Mouse (Mus musculus) neural tube, embryonic 14.5 days (tissue): Measurements from ENCODE around the gene Rer1. TPM values are rescaled to one million over a fixed set of nuclear protein-coding genes. Genes with fewer than 3 reads are reported as not detected.

ENCODE experiments used
- ATAC-seq: fragments of 200-750 bp; cut with Nextera tagmentation; 2 replicates; pipeline ENCODE4 v1.8.0; 2017; ENCODE audit warnings: low read depth, mild to moderate bottlenecking, moderate TSS enrichment, moderate library complexity
- H3K27ac ChIP-seq: fragments of 300-500 bp; sonication (generic); 2 replicates; pipeline ENCODE4 v1.5.1; 2014; ENCODE audit warnings: low read depth, mild to moderate bottlenecking, control low read depth, low read length, moderate library complexity, mixed read lengths
- H3K27me3 ChIP-seq: fragments of 300-500 bp; sonication (generic); 2 replicates; pipeline ENCODE4 v1.6.1; 2014; ENCODE audit warnings: low read length; ENCODE audit not compliant: control insufficient read depth, insufficient read depth
- H3K36me3 ChIP-seq: fragments of 300-500 bp; sonication (generic); 2 replicates; pipeline ENCODE4 v1.6.1; 2014; ENCODE audit warnings: low read length, mixed read lengths; ENCODE audit not compliant: control insufficient read depth, insufficient read depth
- H3K4me1 ChIP-seq: fragments of 300-500 bp; sonication (generic); 2 replicates; pipeline ENCODE4 v1.6.1; 2014; ENCODE audit warnings: low read length; ENCODE audit not compliant: control insufficient read depth, insufficient read depth
- H3K4me2 ChIP-seq: fragments of 300-500 bp; sonication (generic); 2 replicates; pipeline ENCODE4 v1.6.1; 2014; ENCODE audit warnings: mild to moderate bottlenecking, low read depth, low read length, control low read depth
- H3K4me3 ChIP-seq: fragments of 300-500 bp; sonication (generic); 2 replicates; pipeline ENCODE4 v1.5.1; 2014; ENCODE audit warnings: low read depth, low read length, control low read depth, mixed read lengths
- H3K9ac ChIP-seq: fragments of 300-500 bp; sonication (generic); replicated peaks from 2 replicates; pipeline ENCODE4 v1.6.1; 2014; ENCODE audit warnings: low read depth, mild to moderate bottlenecking, control low read depth, low read length, mixed read lengths
- H3K9me3 ChIP-seq: fragments of 300-500 bp; sonication (generic); 2 replicates; pipeline ENCODE4 v1.6.1; 2016; ENCODE audit warnings: low read length; ENCODE audit not compliant: control insufficient read depth
- WGBS: fragments of 180-500 bp; shearing (Covaris S2); extraction: QIAGEN DNeasy Blood & Tissue Kit; methylation state at CpG from one replicate; pipeline ENCODE4 v1.1.7; 2014; 5-methylcytosine and 5-hydroxymethylcytosine counted together
- polyA plus RNA-seq: library from polyadenylated mRNA; unstranded; fragments of >200 nt; fragmentation: Nextera tagmentation; extraction: Ambion mirVana; gene quantifications from 2 replicates; pipeline ENCODE4 v1.2.1, GENCODE M21; 2014

Rer1 gene
- 132 and 137 TPM in 2 replicates for polyA plus RNA-seq

DNA sequence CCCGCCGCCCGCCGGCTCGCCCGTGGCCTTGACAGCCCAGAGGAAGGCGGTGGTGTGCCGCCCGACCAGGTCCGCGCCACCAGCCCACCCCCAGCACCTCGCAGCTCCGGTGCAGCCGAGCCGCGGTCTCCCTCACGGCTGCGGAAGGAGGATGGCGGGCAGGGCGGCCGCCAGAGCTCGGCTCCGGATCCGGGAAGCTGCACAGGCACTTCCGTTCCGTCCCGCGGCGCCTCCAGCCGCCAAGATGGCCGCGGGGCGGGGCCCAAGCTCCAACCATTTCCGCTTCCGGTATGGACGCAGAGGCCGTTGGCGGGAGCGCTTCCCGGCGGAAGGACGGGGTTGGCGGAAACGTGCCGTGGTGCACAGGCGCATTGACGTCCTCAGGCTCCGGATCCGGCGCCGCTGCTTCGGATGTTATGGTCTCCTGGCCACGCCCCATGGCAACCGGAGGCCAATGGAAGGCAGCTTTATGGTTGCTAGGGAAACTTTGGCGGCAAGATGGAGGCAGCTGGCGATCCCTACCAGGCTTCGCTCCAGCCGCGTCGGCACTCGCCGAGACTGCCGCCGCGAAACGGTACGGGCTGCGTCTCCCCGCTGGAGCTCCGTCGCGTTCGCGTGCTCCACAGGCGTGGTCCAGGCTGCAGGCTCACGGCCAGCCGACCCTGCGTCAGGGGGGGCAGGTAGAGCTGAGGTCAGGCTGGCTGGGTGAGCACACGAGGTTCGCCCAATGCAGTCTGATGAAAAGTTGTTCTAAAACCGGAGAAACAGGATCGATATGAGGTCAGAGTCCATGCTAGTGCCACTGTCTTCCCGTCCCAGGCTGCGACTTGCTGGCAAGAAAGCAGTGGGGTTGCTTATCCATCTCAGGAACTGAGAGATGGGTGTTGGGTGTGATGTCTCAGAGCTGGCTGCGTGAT is at the start of gene Rer1, which contains the start of gene Morn1:
Gene Rer1, minus strand, starts transcription at position 275 of the 917 bp plus-strand sequence.
Gene Morn1, plus strand, starts transcription at position 470 of the 917 bp plus-strand sequence.
- H3K9me3 ChIP-seq, result no peaks in the 10 kb centered on the region
- peak within 1 kb of the TSS; percentile 78 for H3K4me3 ChIP-seq
- peak; percentile 97 for ATAC-seq
- H3K4me1 ChIP-seq, result peaks cover 16% of the 10 kb centered on the region
- peak within 1 kb of the TSS; percentile 80 for H3K9ac ChIP-seq
- H3K27ac ChIP-seq, result peak within 1 kb of the TSS; percentile 79
- WGBS, result under 1% methylated on average over 74 of the region's 85 CpGs
- H3K36me3 ChIP-seq, result no peaks in the 10 kb centered on the region; the same call in 1 of the 2 replicates
- H3K27me3 ChIP-seq, result no peaks in the 10 kb centered on the region; the same call in 1 of the 2 replicates
- H3K4me2 ChIP-seq, result peak within 1 kb of the TSS; percentile 83

- Histone ChIP-seq H3K36me3 (no peaks in the 10 kb centered on the region), H3K9me3 (no peaks in the 10 kb centered on the region), H3K4me1 (peaks cover 10% of the 10 kb centered on the region; the same call in 1 of the 2 replicates), H3K4me3 (no peak overlapping the region), H3K27ac (no peak overlapping the region), H3K9ac (no peak overlapping the region), H3K4me2 (no peak overlapping the region), H3K27me3 (no peaks in the 10 kb centered on the region)
- ATAC-seq, result no peak
- WGBS, result 89% methylated on average over 7 of the region's 7 CpGs
Measured at GRCm38 (mm10) chr4:155134686-155135172, 48.5 kb upstream of the Rer1 start.

- no peak overlapping the region for H3K4me3 ChIP-seq
- H3K9me3 ChIP-seq, result no peaks in the 10 kb centered on the region
- 55% methylated on average over 20 of the region's 20 CpGs for WGBS
- no peaks in the 10 kb centered on the region for H3K36me3 ChIP-seq
- no peak overlapping the region for H3K27ac ChIP-seq
- H3K9ac ChIP-seq, result no peak overlapping the region; the same call in 1 of the 2 replicates
- no peak for ATAC-seq
- H3K4me1 ChIP-seq, result peaks cover 10% of the 10 kb centered on the region; the same call in 1 of the 2 replicates
- H3K4me2 ChIP-seq, result no peak overlapping the region
- H3K27me3 ChIP-seq, result no peaks in the 10 kb centered on the region
Measured at GRCm38 (mm10) chr4:155133658-155134417, 47.7 kb upstream of the Rer1 start.

- WGBS, result 52% methylated on average over 3 of the region's 3 CpGs
- no peak overlapping the region for H3K27ac ChIP-seq
- ATAC-seq, result no peak
Measured at GRCm38 (mm10) chr4:155133188-155133587, 47.0 kb upstream of the Rer1 start.

DNA sequence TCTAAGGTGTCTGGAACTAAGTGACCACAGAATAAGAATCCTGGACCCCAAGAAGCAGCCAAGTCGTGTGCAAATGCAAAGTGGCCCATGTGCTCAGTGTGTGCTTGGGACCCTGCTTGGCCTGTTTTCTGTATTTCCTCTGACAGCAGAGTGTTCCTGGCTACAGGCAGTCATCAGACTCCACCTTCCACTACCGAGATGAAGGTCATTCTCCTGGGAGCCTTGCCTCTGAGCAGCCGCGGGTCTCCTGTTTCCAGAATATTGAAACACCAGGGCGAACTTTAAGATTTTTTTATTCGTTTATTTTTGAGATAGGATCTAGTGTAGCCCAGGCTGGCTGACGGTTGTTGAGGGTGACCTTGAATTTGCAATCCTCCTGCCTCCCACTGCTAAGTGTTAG is 44.4 kb upstream of the Rer1 start:
- 0 out of 2 replicates have a peak overlapping the region, but pooled peaks have one; percentile 22 for H3K27ac ChIP-seq
- no peak overlapping the region for H3K4me3 ChIP-seq
- H3K9me3 ChIP-seq, result no peaks in the 10 kb centered on the region
- H3K9ac ChIP-seq, result no peak overlapping the region
- H3K4me2 ChIP-seq, result no peak overlapping the region
- peaks cover 10% of the 10 kb centered on the region; the same call in 1 of the 2 replicates for H3K4me1 ChIP-seq
- H3K27me3 ChIP-seq, result no peaks in the 10 kb centered on the region
- no peaks in the 10 kb centered on the region for H3K36me3 ChIP-seq
- no peak for ATAC-seq
- WGBS, result 79% methylated on average over 7 of the region's 7 CpGs

More at GRCm38 (mm10) chr4:155133188-155133587, 47.0 kb upstream of the Rer1 start:
- Histone ChIP-seq H3K9me3 (no peaks in the 10 kb centered on the region), H3K4me3 (no peak overlapping the region), H3K36me3 (no peaks in the 10 kb centered on the region), H3K4me2 (no peak overlapping the region), H3K4me1 (peaks cover 10% of the 10 kb centered on the region; the same call in 1 of the 2 replicates), H3K9ac (no peak overlapping the region), H3K27me3 (no peaks in the 10 kb centered on the region)

GRCm38 (mm10) chr4:155129996-155130395 is 43.8 kb upstream of the Rer1 start:
- Histone ChIP-seq H3K9me3 (no peaks in the 10 kb centered on the region), H3K27me3 (no peaks in the 10 kb centered on the region), H3K4me1 (peaks cover 10% of the 10 kb centered on the region; the same call in 1 of the 2 replicates), H3K9ac (no peak overlapping the region), H3K36me3 (no peaks in the 10 kb centered on the region), H3K27ac (peak overlapping the region; percentile 22; the same call in 1 of the 2 replicates), H3K4me2 (no peak overlapping the region), H3K4me3 (no peak overlapping the region)
- 59% methylated on average over 14 of the region's 14 CpGs for WGBS
- peak; percentile 44; the same call in 1 of the 2 replicates for ATAC-seq

GRCm38 (mm10) chr4:155129132-155129917 is 43.1 kb upstream of the Rer1 start:
- no peak for ATAC-seq
- 86% methylated on average over 10 of the region's 10 CpGs for WGBS
- Histone ChIP-seq H3K4me3 (no peak overlapping the region), H3K9ac (no peak overlapping the region), H3K4me1 (peaks cover 7% of the 10 kb centered on the region; the same call in 1 of the 2 replicates), H3K9me3 (no peaks in the 10 kb centered on the region), H3K4me2 (no peak overlapping the region), H3K27me3 (no peaks in the 10 kb centered on the region), H3K27ac (no peak overlapping the region), H3K36me3 (no peaks in the 10 kb centered on the region)

DNA sequence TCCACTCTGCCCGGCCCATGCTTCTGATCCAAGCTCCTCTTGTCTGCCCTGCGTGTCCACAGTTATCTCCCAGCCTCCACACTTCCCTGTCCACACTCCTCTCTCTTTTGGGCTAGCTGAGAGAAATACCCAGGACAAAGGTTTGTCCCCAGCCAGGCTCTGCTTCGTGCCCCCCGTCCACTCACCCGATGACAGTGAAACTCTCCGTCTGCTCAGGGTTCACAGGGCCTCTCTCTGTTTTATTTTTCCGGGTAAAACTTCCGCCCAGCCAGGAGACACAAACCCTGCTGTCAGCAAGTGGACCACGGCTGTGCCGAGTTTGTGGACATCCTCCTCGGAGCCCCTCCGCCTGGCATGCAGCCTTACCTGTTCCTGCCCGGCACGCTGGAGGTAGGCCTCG is 42.2 kb upstream of the Rer1 start:
- no peak for ATAC-seq
- no peak overlapping the region for H3K4me2 ChIP-seq
- H3K27ac ChIP-seq, result no peak overlapping the region
- no peak overlapping the region for H3K4me3 ChIP-seq
- H3K4me1 ChIP-seq, result 0 out of 2 replicates have a peak, but pooled peaks cover 5% of the 10 kb centered on the region
- no peak overlapping the region for H3K9ac ChIP-seq
- H3K27me3 ChIP-seq, result no peaks in the 10 kb centered on the region
- WGBS, result 91% methylated on average over 15 of the region's 15 CpGs
- no peaks in the 10 kb centered on the region for H3K36me3 ChIP-seq
- no peaks in the 10 kb centered on the region for H3K9me3 ChIP-seq
